Mouse (Mus musculus) layer of hippocampus, adult 8-10 months (tissue): ENCODE measurements at regions not wholly inside any gene's neighbourhood (a gene's known extent, or its start where the extent isn't known, plus 50 kb on each side); places are given as distances from the start of the nearest gene placed in this dataset.

ENCODE experiments used
- DNase-seq, 2 experiments: peaks; one replicate each; pipeline ENCODE4 v3.0.0; 2022; ENCODE audit warnings: low spot score in 2 of 2

DNA sequence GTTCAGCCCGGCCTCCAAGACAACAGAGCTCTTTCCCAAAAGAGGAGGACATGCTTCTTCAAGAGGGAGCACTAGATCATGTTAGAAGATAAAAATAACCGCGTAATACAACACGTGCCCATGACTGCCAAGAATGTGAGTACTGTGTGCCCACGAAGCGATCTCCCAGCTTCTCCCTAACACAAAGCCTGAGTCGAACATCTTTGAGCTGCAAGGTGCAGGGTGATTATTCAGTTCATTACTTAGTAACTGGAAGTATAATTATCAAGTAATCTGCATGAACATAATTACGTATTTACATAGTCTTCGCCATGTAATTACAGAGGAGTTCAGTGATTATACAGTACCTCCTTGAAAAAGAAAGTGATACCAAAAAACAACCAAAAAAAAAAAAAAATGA is 269.7 kb downstream of the Efnb2 start:
- DNase-seq: no peak

DNA sequence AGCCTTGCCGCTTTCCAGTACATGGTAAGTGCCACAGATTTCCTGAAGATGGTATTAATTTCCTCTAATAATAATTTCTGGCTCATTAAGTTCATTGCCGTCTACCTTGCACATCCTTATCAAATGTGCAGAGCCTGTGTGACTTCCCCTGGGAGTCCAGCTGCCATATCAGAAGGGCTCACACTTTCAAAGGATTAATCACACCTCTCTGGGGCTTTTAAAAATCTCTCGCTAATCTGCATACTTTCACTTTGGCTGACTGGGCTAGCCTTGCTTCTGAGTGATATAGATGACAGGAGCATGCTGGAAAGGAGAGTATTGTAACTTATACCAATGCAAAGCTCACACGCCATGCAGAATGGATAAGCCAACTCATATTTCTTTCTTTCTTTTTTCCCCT is 282.8 kb downstream of the Efnb2 start:
- no peak for DNase-seq

DNA sequence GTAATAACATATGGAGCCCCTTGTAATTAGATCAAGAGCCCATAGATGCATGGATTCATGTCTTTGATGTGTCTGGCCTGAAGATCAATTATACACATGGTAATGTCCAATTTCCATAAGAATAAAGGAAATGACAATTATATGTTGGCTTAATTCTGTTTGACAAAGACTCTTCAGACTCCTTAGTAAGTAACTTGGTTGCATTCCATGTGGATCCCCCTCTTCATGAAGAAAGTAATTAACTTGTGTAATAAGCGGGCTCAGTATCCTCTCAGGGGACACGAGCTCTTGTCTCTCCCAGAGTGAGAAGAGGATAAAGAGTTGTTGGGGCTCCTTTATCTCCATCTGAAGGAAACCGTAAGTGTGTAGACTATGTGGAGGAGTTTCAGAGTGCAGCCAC is 284.3 kb downstream of the Efnb2 start:
- DNase-seq: no peak

DNA sequence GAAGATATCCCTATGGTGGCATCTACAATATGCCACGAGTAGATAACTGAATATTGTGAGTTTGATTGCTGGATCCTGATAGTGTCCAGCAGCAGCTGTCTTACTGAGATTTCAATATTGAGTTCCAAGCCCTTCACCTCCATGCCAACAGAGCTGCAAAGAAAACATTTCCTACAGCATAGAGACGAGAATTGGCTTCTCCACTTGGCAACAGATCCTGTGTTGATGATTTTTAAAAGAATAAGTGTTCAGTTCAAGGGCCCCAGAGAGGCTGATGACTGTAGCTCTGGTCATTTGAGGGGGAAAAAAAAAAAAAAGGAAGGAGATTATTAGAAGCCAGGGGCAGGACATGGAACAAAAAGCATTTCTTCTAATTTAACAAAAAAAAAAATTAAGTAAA is 284.7 kb downstream of the Efnb2 start:
- no peak for DNase-seq

DNA sequence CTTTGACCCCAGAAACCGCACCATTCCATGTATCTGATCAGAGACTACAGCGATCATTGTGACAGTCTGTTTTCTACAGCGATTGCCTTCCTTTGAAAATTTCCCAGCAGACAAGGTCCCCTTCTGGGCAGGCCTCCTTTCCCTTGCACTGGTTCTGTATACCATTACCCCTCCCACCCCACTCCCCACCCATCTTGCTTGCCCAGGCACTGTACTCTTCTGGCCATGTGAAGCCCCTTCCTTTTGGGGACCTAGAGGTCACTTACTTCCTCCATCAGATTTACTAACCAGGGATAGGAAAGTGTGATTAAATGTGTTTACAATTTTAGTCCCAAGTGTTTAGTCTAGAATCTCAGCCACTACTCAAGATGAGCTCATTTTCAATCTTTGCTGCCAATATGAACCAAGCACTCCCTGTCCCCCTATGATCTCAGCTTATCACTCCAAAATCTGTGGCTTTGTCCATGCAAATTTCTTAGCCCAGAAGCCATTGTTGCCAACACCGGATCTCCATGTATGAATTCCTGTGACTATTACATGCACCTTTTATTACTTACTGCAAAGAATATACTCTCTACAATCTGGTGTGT is 293.7 kb downstream of the Efnb2 start:
- DNase-seq: no peak

DNA sequence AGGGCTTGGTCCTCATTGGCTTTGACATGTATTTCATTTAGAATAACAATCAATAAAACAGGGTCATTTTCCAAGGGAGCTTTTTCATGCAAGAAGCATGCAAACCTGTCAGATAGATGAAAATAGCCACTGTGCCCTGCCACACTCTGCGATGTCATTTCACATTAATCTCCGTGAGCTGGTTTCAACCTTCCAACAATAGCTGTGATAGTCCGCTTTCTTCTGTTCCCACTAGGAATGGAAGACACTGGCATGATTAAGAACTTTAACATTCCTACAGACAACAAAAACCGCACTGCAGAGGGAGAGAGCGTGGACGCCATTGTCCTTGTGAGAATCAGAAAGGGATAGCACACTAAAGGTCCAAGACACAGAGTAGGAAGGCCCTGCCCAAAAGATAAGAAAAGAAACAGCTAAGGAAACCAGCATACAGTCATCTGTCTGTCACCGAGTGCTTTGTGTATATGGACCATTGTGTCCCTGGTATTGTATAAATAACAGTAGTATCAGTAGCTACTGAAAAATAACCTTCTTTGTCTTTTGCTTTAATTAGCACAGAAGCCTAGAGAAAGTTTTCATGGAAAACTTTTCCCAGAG is 299.0 kb downstream of the Efnb2 start:
- DNase-seq: no peak

DNA sequence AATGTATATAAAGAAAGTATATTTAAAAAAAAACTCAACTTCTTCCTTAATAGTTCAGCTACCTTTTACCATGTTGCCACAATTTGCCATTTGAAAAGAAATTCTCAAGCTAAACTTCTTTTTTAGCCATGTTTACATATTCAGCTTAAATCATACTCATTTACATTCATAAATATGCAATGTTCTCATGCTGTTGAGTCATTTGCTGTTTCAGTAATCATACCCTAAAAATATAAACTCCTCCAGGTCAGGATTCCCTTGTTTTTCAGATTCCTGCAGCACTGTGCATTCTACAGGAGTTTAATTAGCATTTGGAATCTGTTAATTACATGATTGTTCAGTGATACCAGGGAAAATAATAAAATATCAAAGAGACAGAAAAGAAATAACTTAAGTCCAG is 300.5 kb downstream of the Efnb2 start:
- DNase-seq: no peak

DNA sequence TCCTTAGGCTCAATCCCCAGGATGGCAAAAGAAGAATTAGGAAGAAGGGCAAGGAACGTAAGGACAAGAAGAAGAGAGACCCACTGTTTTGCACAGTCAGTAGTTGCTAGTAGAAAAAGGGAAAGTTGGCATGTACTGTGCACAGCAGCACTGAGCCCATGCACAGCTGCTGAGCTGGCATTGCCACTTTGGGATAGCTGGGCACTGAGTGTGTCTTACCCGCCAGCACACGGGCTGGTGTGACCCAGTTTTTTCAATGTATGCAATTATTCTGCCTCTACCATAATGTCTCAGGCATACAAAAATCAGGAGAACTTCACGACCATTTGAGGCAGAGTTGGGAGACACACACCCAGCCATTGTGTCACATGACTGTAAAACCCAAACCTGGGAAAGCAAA is 306.1 kb downstream of the Efnb2 start:
- DNase-seq: no peak

DNA sequence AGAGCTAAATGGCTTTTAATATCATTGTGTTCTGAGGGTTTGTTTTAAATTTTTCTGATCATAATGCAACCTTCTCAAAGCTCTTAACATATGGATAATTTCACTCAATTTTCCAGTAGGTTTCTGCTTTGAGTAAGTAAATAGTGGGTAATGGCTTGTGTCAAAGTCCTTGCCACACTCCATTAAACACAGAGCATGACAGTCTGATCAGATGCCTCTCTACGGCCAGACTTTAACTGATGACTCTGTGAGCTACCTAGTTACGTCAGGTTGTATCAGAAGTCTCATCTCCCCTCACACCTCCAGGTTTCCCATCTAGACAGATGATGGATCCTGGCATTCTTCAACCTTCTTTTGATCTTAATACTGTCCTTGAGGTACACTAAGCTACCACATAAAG is 316.4 kb downstream of the Efnb2 start:
- DNase-seq: no peak

DNA sequence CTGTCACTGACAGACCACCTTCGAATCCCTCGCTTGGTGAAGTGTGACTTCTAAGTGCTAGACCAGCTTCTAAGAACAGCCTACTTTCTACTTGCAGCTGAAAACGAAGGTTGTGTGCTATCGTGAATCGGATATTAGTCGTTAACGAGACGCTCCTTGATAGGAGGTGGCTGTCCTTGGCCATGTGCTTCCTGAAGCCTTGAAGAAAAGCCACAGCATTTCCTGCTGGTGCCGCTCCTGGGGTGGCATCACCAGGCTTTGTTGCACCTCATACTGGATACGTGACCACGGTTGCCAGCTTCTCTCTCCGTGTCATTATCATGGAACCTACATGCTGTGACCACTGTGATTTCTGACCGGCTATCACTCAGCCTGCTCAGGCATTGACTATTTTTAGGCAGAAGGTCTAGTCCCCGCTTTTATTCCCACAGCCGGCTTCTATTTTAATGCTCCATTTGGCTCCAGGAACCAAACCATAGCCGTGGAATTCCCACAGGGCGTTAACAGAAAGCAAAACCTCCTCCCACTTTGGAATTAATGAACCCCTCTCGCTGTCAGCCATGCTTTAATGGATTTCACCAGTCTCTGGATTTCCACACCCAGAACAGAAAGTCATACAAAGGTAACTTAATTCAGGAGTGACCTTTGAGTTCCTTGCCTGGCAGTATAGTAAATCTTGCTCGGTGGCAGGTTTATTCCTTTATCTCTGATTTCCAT is 325.6 kb downstream of the Efnb2 start:
- DNase-seq: no peak

DNA sequence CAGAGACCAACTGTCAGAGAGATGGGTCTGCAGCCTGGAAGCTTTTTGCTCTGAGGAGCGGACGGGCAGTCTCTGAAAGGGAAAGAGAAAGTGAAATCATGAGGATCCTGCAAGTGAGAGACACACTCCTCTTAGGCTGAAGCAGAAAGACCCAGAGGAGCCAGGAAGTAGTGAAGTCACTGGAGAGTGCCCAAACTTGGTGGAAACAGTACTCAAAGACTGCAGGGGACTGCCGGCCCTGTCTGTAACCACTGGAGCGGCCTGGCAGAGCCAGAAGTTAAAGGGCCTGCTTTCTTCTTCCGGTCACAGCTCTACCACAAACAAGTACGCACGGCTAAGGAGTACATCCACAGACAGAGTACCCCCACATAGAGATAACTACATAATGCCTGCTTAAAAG is 326.5 kb downstream of the Efnb2 start:
- DNase-seq: no peak

DNA sequence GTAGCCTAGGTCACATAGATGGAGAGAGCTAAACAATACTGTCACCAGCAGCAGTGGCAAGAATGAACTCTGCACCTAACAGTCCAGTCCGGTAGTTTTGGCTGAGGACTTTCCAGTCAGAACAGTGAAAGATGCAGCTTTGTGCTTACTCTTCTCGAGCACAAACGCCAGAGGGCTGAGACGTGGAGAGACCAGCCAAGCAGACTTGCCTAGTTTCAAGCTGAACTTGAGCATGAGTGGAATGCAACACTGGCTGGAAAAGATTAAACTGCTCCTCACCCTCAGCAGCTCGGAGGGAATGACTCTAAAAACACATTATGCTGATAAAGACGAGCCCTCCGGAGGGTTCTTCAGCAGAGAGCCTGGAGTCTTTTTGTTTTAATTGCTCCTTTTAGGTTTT is 329.8 kb downstream of the Efnb2 start:
- no peak for DNase-seq

DNA sequence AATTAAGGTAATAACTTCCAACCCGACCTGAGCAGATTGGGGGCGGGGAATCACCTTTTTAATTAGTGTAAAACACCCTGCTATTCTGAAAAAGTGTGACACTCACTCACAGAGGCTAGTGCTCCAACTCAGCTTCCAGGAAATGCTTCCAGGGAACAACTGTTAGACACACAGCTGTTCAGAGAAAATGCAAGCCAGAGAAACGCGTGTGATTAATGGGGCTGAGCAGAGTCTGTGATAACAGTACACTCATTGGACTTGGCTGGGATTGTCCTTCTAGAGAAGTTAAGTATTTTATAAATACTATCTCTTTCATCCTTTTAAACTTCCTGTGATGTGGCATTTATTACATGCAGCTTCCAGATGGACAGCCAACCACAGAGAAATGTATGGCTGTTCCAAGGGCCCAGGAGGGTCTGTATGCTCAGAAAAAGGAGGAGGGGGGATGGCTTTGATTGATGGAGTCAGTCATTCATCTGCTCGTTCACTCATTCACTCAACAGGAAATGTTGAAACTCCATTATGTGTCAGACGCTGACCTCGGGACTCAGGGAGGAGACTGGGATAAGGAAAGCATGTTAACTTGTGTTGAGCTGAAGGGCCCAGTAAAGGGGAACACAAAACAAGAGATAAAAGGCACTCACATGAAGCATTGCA is 332.9 kb downstream of the Efnb2 start:
- DNase-seq: no peak

DNA sequence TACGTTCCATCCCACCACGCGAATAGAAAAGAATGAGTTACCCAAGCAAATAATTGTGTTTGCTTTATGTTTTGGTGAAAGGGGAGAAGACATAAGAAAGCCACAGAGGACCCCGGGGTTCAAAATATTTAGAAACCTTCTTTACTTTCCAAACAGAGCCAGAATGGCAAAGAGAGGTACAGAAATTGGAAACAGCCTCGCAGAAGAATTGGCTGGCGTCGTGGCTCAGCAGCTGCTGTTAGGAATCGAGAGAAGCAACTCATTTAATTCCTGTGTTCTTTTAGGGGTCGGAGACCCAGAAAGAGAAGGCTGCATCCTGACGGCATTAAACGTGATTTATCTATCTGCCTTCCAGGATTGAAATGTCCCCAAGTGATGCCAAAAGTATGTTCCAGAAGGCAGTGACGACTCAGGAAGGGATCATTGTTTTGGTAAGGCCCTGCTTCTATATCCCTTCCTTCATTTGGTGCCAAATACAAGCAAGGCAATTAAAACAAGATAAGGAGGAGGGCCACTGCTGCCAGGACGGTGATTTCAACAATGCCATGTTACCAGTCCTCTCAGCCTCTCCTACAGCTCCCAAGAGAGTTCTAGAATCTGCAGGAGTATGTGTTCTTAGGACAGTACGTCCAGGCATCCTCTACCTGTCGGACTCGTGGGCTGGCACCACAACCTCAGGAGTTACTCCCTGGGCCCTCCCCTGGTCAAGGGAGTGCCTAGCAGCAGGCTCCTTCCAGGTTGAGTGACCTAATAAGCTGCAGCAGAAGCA is 334.8 kb downstream of the Efnb2 start:
- DNase-seq: no peak

DNA sequence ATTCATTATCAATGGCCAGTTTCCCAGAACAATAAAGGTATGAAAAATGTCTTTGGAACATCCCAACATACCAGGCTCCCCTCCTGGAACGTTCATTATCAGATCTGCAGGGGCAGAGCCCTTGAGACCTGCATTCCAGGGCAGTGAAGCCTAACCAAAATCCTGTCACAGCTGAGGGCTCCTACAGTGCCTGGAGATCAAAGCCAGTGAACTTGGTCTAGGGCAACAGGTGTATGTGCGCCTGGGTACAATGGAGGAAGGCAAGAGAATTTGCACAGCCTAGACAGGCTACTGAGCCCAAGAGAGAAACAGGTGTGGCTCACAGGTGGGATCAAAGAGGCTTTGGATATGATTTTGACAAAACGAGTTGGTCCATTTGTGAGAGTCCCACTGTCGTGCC is 335.6 kb downstream of the Efnb2 start:
- DNase-seq: no peak

DNA sequence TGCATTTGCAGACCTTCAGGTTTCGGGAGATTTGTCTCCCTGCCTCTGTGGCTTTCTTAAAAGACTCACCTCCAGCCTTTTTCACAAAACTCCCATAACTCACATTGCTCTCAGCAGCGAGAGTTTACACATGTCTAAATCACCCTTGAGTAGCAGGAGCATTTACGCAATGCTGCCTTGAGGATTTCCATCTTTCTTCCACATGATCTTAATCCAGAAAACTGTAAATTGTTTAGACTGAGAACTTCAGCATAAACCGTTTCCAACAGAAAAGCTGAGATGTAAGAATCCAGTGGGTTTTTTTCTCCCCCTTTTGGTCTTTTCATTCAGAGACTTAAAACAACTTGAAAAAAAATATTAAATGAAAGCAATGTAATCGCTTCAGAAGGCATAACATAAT is 336.5 kb downstream of the Efnb2 start:
- no peak for DNase-seq

DNA sequence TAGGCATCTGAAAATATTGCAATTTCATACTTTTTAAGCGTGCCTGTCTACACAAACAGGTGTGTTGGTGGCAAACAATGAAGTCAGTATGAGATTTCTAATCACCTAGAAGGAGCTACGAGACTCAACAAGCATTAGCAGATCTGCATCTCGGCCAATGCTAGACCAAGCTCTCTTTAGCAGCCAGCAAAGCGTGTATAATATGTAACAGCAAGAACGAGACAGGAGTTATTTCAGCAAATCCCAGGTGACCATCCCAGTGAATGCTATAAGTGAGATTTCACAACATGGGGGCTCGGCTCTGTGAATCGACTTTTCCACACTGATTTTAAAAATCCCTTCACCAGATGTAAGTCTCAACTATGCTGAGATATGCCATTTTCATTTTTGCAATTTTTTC is 352.8 kb downstream of the Efnb2 start:
- no peak for DNase-seq

DNA sequence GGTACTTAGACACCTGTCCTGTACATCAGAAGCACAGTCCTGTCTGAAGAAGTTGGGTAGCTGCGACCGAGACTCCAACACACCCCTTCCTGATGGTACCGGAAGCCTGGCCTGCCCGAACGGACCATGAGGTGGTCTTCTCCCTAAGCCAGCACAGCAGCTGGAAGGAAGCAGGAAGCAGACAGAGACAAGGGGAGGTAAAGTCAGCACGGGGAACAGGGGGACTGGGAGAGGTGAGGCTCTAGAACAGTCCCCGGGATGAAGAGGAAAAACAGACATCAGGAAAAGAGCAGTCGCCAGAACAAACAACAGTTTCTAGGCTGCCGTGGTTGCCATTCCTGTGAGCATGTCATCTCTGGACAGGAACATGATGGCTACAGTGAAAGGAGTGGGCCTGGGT is 353.6 kb downstream of the Efnb2 start:
- no peak for DNase-seq

DNA sequence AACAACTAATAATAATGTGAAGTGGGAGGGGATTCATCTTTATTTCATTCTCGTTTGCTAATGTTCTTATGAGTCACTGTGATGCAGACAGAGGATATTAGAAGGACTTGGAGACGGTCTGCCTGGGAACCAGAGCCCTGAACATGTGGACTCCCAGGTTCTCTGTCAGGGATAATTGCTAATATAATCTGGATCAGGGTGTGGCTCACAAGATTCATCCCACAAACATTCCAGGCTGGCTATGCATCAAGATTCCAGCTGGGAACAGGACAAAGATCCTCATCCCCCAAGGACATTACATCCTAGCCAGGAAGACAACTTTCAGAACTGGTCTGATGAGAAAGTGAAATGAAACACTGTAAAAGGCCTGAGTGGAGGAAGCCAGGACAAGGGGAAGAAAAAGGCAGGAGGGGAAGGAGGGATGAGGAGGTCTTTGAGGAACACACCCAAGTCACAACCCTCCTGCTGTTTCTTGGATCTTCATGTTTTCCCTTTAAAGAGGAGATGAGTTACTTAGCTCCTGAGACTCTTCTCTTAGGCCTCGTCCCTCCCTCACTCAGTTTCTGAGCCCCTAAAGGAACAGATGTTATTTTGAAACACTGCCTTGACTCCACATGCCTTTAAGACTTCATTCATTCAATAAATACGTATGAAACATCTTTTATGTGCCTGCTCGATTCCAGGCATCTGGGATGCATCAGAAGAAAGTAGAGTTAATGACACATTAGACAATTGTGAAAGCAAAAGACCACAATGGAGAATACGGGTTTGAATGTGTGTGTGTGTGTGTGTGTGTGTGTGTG is 360.9 kb downstream of the Efnb2 start:
- DNase-seq: no peak

DNA sequence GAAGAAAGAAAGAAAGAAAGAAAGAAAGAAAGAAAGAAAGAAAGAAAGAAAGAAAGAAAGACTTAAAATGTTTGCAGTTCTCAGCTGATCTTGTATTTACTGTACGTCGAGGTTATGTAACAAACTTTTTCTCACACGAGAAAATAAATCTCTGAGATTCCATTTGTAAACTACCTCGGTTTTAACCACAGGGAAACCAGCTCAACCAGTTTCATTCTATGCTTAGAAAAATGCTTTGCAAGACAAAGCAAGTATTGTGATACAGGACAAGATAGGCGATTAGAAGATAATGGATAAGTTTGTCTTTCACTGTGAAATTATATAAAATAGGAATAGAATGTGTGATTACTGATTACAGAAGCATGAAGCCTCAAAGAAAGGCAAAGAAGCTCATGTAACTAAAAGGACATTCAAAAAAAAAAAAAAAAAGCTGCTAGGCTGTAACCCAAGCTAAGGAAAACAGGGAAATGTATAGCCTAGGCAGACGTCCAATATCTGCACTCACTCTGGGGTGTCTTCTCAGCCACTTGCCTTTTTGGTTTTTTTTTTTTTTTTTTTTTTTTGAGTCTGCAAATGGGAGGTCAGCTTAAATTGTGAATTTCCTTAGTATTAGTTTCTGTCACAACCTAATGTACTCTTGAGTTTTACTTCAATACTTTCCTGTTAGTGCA is 368.3 kb downstream of the Efnb2 start:
- DNase-seq: no peak

DNA sequence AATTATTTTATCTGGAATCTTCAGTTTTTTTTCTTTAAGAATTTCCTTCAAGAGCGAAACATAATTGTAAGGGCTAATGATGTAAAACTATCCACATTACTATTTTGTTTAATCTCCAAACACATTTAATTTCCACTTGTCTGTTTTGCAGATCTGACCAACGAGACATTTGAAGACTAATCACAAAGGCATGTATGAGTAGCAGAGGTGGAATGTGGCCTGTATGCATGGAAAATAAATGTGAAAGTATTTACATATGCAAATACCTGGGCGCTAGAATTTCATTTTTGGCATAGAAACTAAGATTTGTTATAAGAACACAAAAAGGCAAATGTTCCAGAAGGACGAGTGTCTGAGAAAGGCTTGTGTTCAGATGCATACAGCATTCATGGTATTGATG is 375.2 kb downstream of the Efnb2 start:
- no peak for DNase-seq
